Mouse (Mus musculus) induced T-regulatory cell, adult 2 months (primary cell): Measurements from ENCODE around the gene Tex14.
"Not testable (repeated sequence)": the region's sequence is repeated elsewhere in the genome, so short reads cannot be mapped to it uniquely, and the experiment has no call there.

Experiments used
- DNase-seq: peaks from one replicate; pipeline ENCODE4 v3.0.0-alpha.2; 2012; ENCODE audit warnings: low read depth

Tex14 gene

GRCm38 (mm10) chr11:87448476-87449199 is 43.8 kb downstream of the Tex14 start:
- DNase-seq, result peak; percentile 86

- DNase-seq, result no peak
Observed at GRCm38 (mm10) chr11:87449200-87449547, 44.3 kb downstream of the Tex14 start.

- DNase-seq, result peak; percentile 51
Observed at GRCm38 (mm10) chr11:87449847-87450246, 45.0 kb downstream of the Tex14 start.

- DNase-seq, result not testable (repeated sequence)
Observed at GRCm38 (mm10) chr11:87452779-87453178, 47.9 kb downstream of the Tex14 start.

GRCm38 (mm10) chr11:87453216-87454034 is 48.6 kb downstream of the Tex14 start:
- DNase-seq, result peak; percentile 68

- DNase-seq, result no peak
Observed at GRCm38 (mm10) chr11:87454035-87454690, 49.3 kb downstream of the Tex14 start.

- no peak for DNase-seq
Observed at GRCm38 (mm10) chr11:87455573-87455972, 50.7 kb downstream of the Tex14 start.

GRCm38 (mm10) chr11:87455984-87456383 is 51.1 kb downstream of the Tex14 start:
- no peak for DNase-seq

- no peak for DNase-seq
Observed at GRCm38 (mm10) chr11:87460566-87460965, 55.7 kb downstream of the Tex14 start.

GRCm38 (mm10) chr11:87461780-87462460 is 57.1 kb downstream of the Tex14 start:
- DNase-seq, result peak; percentile 81

- DNase-seq, result peak; percentile 85
Observed at GRCm38 (mm10) chr11:87462461-87463242, 57.8 kb downstream of the Tex14 start.

GRCm38 (mm10) chr11:87463243-87463540 is 58.3 kb downstream of the Tex14 start:
- no peak for DNase-seq

- DNase-seq, result not testable (repeated sequence)
Observed at GRCm38 (mm10) chr11:87463792-87464430, 59.0 kb downstream of the Tex14 start.

GRCm38 (mm10) chr11:87465990-87466593 is 61.2 kb downstream of the Tex14 start:
- no peak for DNase-seq

GRCm38 (mm10) chr11:87467491-87468277 is 62.8 kb downstream of the Tex14 start:
- peak; percentile 83 for DNase-seq

- no peak for DNase-seq
Observed at GRCm38 (mm10) chr11:87468278-87468655, 63.4 kb downstream of the Tex14 start.

- DNase-seq, result peak; percentile 56
Observed at GRCm38 (mm10) chr11:87468706-87469315, 63.9 kb downstream of the Tex14 start.

- DNase-seq, result peak; percentile 82
Observed at GRCm38 (mm10) chr11:87470807-87471698, 66.2 kb downstream of the Tex14 start.

GRCm38 (mm10) chr11:87471699-87471997 is 66.8 kb downstream of the Tex14 start:
- DNase-seq, result not testable (repeated sequence)
